Mouse (Mus musculus) ES-E14 (cell line): ENCODE measurements at regions not wholly inside any gene's neighbourhood (a gene's known extent, or its start where the extent isn't known, plus 50 kb on each side); places are given as distances from the start of the nearest gene placed in this dataset.

Experiments used
- DNase-seq: peaks from one replicate; pipeline ENCODE4 v3.0.0-alpha.2; 2013; ENCODE audit warnings: low read depth, low spot score
- H3K27ac ChIP-seq: 2 replicates; pipeline ENCODE4 v1.5.1; 2012; ENCODE audit warnings: low read depth, mild to moderate bottlenecking, low read length, moderate library complexity, mixed read lengths; ENCODE audit not compliant: poor library complexity, insufficient read depth, severe bottlenecking
- H3K36me3 ChIP-seq: 2 replicates; pipeline ENCODE4 v1.6.1; 2012; ENCODE audit warnings: mild to moderate bottlenecking, low read length, moderate library complexity, mixed read lengths; ENCODE audit not compliant: control insufficient read depth, poor library complexity, insufficient read depth, severe bottlenecking
- H3K4me1 ChIP-seq, 2 experiments: fragments of 150-350 bp in 1 of 2; sonication (generic) in 1 of 2; 2 replicates each; pipeline ENCODE4 v1.6.1; 2012; ENCODE audit warnings: low read length in 2 of 2, mild to moderate bottlenecking in 1 of 2, mixed read lengths in 1 of 2; ENCODE audit not compliant: control insufficient read depth in 2 of 2, insufficient read depth in 2 of 2, poor library complexity in 1 of 2
- H3K4me3 ChIP-seq, 2 experiments: fragments of 150-350 bp in 1 of 2; sonication (generic) in 1 of 2; 2 replicates each; pipeline ENCODE4 v1.5.1; 2012; ENCODE audit warnings: low read length in 2 of 2, low read depth in 1 of 2, mild to moderate bottlenecking in 1 of 2, mixed read lengths in 1 of 2; ENCODE audit not compliant: insufficient read depth in 1 of 2, poor library complexity in 1 of 2, severe bottlenecking in 1 of 2
- H3K9ac ChIP-seq: 2 replicates; pipeline ENCODE4 v1.6.1; 2012; ENCODE audit warnings: low read depth, mild to moderate bottlenecking, low read length, mixed read lengths; ENCODE audit not compliant: poor library complexity, insufficient read depth, severe bottlenecking
- H3K9me3 ChIP-seq: fragments of 150-350 bp; sonication (generic); 2 replicates; pipeline ENCODE4 v1.6.1; 2012; ENCODE audit warnings: low read depth, mild to moderate bottlenecking, low read length; ENCODE audit not compliant: control insufficient read depth, insufficient read depth
- CHD2 ChIP-seq: IDR thresholded peaks from 2 replicates; pipeline ENCODE4 v1.6.1; 2014; ENCODE audit warnings: mild to moderate bottlenecking, low read depth, low read length, inconsistent platforms
- HCFC1 ChIP-seq: IDR thresholded peaks from 2 replicates; pipeline ENCODE4 v1.6.1; 2012; ENCODE audit warnings: low read length, inconsistent platforms, borderline replicate concordance; ENCODE audit not compliant: insufficient read depth
- MAFK ChIP-seq: IDR thresholded peaks from 2 replicates; pipeline ENCODE4 v1.6.1; 2014; ENCODE audit warnings: mild to moderate bottlenecking, low read depth, low read length, inconsistent platforms; ENCODE audit not compliant: insufficient read depth
- ZC3H11A ChIP-seq: IDR thresholded peaks from 2 replicates; pipeline ENCODE4 v1.6.1; 2012; ENCODE audit warnings: low read depth, mild to moderate bottlenecking, inconsistent platforms, low read length, borderline replicate concordance
- ZNF384 ChIP-seq: IDR thresholded peaks from 2 replicates; pipeline ENCODE4 v1.6.1; 2012; ENCODE audit warnings: low read depth, low read length, inconsistent platforms
- in situ Hi-C, 2 experiments: fragments of 600-800 bp; cut with MboI; formaldehyde crosslinking; loops; one replicate each; pipeline ENCODE4 v1.15.1; 2025; ENCODE audit warnings: low sequenced_read_pairs in 2 of 2, inconsistent platforms in 1 of 2; ENCODE audit not compliant: unreplicated experiment in 2 of 2

DNA sequence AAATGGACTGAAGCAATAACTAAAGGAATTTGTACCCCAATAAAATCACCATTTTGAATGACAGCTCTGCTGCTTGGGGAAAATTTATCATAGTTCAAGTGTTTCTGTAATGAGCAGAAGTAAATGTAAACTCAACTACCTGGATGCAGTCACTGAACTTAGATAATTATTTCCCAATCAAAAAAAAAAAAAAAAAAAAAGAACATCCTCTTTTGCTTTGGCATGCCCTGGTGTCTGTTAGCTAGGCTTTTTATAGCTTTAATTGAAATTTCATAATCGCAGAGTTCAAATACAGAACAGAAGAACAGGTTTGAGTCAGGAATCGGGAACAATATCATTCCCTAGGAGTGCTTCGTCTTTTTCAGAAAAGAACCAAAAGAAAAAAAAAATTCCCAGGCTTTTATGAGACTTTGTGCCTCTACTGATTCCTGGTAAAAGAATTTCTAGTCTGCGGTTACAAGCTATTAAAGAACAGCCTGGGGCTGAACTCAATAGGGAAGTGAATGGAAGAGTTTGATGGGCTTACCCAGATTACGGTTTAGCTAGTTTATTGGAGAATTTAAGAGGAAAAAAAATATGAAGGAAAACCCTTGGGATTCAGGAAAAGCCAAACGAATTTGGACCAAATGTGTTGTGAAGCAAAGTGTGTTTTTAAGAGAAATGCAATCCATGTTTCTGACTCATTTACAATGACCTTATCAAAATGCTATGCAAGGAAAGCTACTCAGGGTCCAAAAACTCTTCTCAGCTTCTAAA, 1102.0 kb upstream of the Cited2 start:
- no peak for TF ChIP-seq HCFC1
- TF ChIP-seq MAFK: no peak
- TF ChIP-seq CHD2: no peak
- TF ChIP-seq ZC3H11A: no peak
- no peak for TF ChIP-seq ZNF384
- no peak for DNase-seq
- Histone ChIP-seq H3K9me3 (no peaks in the 10 kb centered on the region), H3K36me3 (no peaks in the 10 kb centered on the region), H3K27ac (no peak overlapping the region), H3K9ac (no peak overlapping the region), H3K4me1 (no peaks in the 10 kb centered on the region), H3K4me3 (no peak overlapping the region)
- in situ Hi-C loops: no loop called here

DNA sequence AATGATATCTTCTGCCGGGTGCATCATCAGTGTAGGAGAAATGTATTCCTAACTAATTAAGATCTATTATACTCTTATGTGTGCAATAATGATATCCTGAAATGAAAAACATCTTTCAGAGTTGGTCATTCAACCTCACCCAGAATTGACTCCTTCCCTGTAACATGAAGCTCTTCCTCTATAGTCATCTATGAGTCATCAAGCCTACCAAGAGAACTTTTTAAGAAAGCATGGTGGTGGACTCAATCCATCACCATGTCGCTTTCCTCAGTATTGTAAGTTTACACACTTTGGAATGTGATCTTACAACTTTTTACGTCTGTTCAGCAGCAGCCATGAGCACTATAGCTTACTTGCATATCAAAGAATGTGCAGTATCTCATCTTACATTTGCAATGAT, 1100.2 kb upstream of the Cited2 start:
- no peaks in the 10 kb centered on the region for H3K4me1 ChIP-seq
- no peak for TF ChIP-seq MAFK
- no peak for TF ChIP-seq CHD2
- TF ChIP-seq ZC3H11A: no peak
- no peak for TF ChIP-seq ZNF384
- no peak for TF ChIP-seq HCFC1
- no peak overlapping the region for H3K27ac ChIP-seq
- no peak overlapping the region for H3K9ac ChIP-seq
- H3K4me3 ChIP-seq: no peak overlapping the region
- H3K36me3 ChIP-seq: no peaks in the 10 kb centered on the region
- no peaks in the 10 kb centered on the region for H3K9me3 ChIP-seq
- in situ Hi-C loops: no loop called here
- DNase-seq: no peak

GRCm38 (mm10) chr10:16633236-16633635, 1089.8 kb upstream of the Cited2 start:
- in situ Hi-C loops: no loop called here
- no peak for TF ChIP-seq ZNF384
- no peak for TF ChIP-seq CHD2
- no peak for TF ChIP-seq HCFC1
- no peak for TF ChIP-seq MAFK
- TF ChIP-seq ZC3H11A: no peak

GRCm38 (mm10) chr10:16635463-16635862, 1087.6 kb upstream of the Cited2 start:
- Histone ChIP-seq H3K4me3 (no peak overlapping the region), H3K9ac (no peak overlapping the region), H3K9me3 (no peaks in the 10 kb centered on the region), H3K27ac (no peak overlapping the region), H3K36me3 (no peaks in the 10 kb centered on the region), H3K4me1 (no peaks in the 10 kb centered on the region)
- no peak for DNase-seq
- in situ Hi-C loops: no loop called here
- TF ChIP-seq MAFK (no peak), ZC3H11A (no peak), CHD2 (no peak), ZNF384 (no peak), HCFC1 (no peak)

More at GRCm38 (mm10) chr10:16633236-16633635, 1089.8 kb upstream of the Cited2 start:
- Histone ChIP-seq H3K9ac (no peak overlapping the region), H3K9me3 (no peaks in the 10 kb centered on the region), H3K36me3 (no peaks in the 10 kb centered on the region), H3K27ac (no peak overlapping the region), H3K4me1 (no peaks in the 10 kb centered on the region), H3K4me3 (no peak overlapping the region)
- no peak for DNase-seq

DNA sequence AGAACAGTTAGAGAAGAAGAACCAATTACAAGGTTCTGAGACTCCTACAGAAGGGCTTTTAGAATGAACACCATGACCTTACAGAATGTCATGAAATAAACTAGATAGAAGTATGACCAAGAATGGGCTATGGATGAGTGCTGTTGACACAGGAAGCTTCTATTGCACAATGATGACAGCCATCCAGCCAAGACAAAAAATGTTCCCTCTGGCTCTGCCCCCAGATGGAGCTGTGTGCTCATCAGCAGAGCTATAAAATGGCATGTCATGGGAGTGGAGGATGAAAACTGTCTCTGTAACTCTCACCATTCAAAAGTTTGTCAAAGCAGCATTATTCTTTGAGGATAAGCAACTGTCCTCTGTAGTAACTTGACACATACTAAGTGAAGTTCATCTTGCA, 1086.0 kb upstream of the Cited2 start:
- no peak for DNase-seq
- Histone ChIP-seq H3K9ac (no peak overlapping the region), H3K4me3 (no peak overlapping the region), H3K4me1 (no peaks in the 10 kb centered on the region), H3K27ac (no peak overlapping the region), H3K9me3 (no peaks in the 10 kb centered on the region), H3K36me3 (no peaks in the 10 kb centered on the region)
- TF ChIP-seq MAFK: no peak
- TF ChIP-seq HCFC1: no peak
- no peak for TF ChIP-seq ZNF384
- no peak for TF ChIP-seq ZC3H11A
- TF ChIP-seq CHD2: no peak
- in situ Hi-C loops: no loop called here
